9 mouse cellular contexts compared by ENCODE assay signal in the genomic region with DNA sequence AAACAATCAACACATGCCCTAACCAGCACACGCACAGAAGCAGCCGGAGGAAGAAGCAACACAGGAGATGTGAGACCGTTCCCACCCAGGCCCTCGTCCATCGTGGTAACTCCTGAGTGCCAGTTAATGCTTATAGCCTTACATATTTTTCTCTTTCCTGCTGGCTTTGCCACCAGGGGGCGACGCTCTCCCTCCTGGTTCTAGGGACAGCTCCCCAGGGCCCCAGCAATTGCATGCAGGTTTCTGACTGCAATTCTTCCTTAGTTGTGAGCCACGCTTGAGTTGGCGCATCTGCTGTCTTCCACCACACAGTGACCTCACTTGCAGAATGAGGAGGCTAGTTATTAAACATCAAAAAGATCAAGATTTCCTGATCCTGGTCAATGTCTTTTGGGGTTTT. TPM values are rescaled to one million over a fixed set of nuclear protein-coding genes. Genes with fewer than 3 reads are reported as not detected.
DNase-seq lines count a peak whose midpoint lies in the region; ATAC-seq and TF ChIP-seq lines count a peak whose summit lies in the region.
"Had no signal": no experiment of that assay in that cellular context is flagged by ENCODE, and none has a peak within 500 bp of the region (broad histone marks: within the 10 kb centered on the region; RNA-seq: fewer than 3 reads in every experiment).

No protein-coding gene starts in this region.

- 54% methylated on average over 9 of the region's 9 CpGs for WGBS in intestine, postnatal 0 days
- 53% methylated on average over 9 of the region's 9 CpGs for WGBS in intestine, embryonic 15.5 days
- WGBS in embryonic facial prominence, embryonic 10.5 days: 59% methylated on average over 9 of the region's 9 CpGs
- 36% methylated on average over 9 of the region's 9 CpGs for WGBS in liver, embryonic 13.5 days (ENCODE audit: insufficient replicate concordance)
- 51% methylated on average over 9 of the region's 9 CpGs for WGBS in hindbrain, embryonic 16.5 days

- H3K9ac ChIP-seq in intestine, postnatal 0 days (ENCODE audit: low read depth, low read length): no peak overlapping the region
- no peak overlapping the region for H3K9ac ChIP-seq in intestine, embryonic 15.5 days
- H3K9ac ChIP-seq in liver, embryonic 13.5 days: no peak overlapping the region
- H3K9ac ChIP-seq in hindbrain, embryonic 16.5 days (ENCODE audit: low read depth, low read length): no peak overlapping the region

- no peaks in the 10 kb centered on the region for H3K27me3 ChIP-seq in intestine, postnatal 0 days (replicated peaks; ENCODE audit: control insufficient read depth, insufficient read depth, low read length)
- H3K27me3 ChIP-seq in intestine, embryonic 15.5 days (replicated peaks): no peaks in the 10 kb centered on the region
- no peaks in the 10 kb centered on the region for H3K27me3 ChIP-seq in embryonic facial prominence, embryonic 10.5 days (replicated peaks; ENCODE audit: low read depth, poor library complexity, severe bottlenecking)
- no peaks in the 10 kb centered on the region for H3K27me3 ChIP-seq in liver, embryonic 13.5 days
- H3K27me3 ChIP-seq in hindbrain, embryonic 16.5 days (replicated peaks; ENCODE audit: control insufficient read depth, insufficient read depth, low read length): no peaks in the 10 kb centered on the region

- no peaks in the 10 kb centered on the region for H3K36me3 ChIP-seq in intestine, postnatal 0 days (ENCODE audit: control insufficient read depth, insufficient read depth)
- H3K36me3 ChIP-seq in intestine, embryonic 15.5 days: no peaks in the 10 kb centered on the region
- H3K36me3 ChIP-seq in embryonic facial prominence, embryonic 10.5 days (replicated peaks): no peaks in the 10 kb centered on the region
- H3K36me3 ChIP-seq in liver, embryonic 13.5 days: no peaks in the 10 kb centered on the region
- H3K36me3 ChIP-seq in hindbrain, embryonic 16.5 days (ENCODE audit: control insufficient read depth, insufficient read depth, low read length): no peaks in the 10 kb centered on the region

- peak; percentile 85 for DNase-seq in CD4-positive, CD25-positive, alpha-beta regulatory T cell, adult 2 months (ENCODE audit: low read depth, low spot score)
- DNase-seq in Muller cell, postnatal 12 days (ENCODE audit: inconsistent ontology term): peak; percentile 59
- DNase-seq in embryonic facial prominence, embryonic 10.5 days (ENCODE audit: low spot score): peak; percentile 65
- DNase-seq in liver, embryonic 13.5 days: peak; percentile 55
- peak; percentile 51 to 69 for DNase-seq in spleen, adult 18-20 months

- peak; percentile 87 for TF ChIP-seq CTCF in intestine, postnatal 0 days (IDR thresholded peaks at IDR 0.05; ENCODE audit: low read depth)

- 0 out of 2 replicates have a peak, but pooled peaks cover 7% of the 10 kb centered on the region for H3K9me3 ChIP-seq in intestine, postnatal 0 days (ENCODE audit: control insufficient read depth)
- H3K9me3 ChIP-seq in intestine, embryonic 15.5 days: no peaks in the 10 kb centered on the region
- H3K9me3 ChIP-seq in embryonic facial prominence, embryonic 10.5 days: peaks cover 12% of the 10 kb centered on the region
- H3K9me3 ChIP-seq in liver, embryonic 13.5 days (replicated peaks): peaks cover 3% of the 10 kb centered on the region
- H3K9me3 ChIP-seq in hindbrain, embryonic 16.5 days (ENCODE audit: control insufficient read depth, low read length): no peaks in the 10 kb centered on the region

- no peak overlapping the region for H3K4me3 ChIP-seq in intestine, postnatal 0 days (ENCODE audit: low read depth, low read length)
- no peak overlapping the region for H3K4me3 ChIP-seq in intestine, embryonic 15.5 days (replicated peaks)
- H3K4me3 ChIP-seq in embryonic facial prominence, embryonic 10.5 days: no peak overlapping the region
- no peak overlapping the region for H3K4me3 ChIP-seq in liver, embryonic 13.5 days (replicated peaks)
- no peak overlapping the region for H3K4me3 ChIP-seq in hindbrain, embryonic 16.5 days (ENCODE audit: low read length)
- H3K4me3 ChIP-seq: myocyte had no signal

- H3K27ac ChIP-seq in intestine, postnatal 0 days (ENCODE audit: low read depth, low read length): no peak overlapping the region
- H3K27ac ChIP-seq in intestine, embryonic 15.5 days: no peak overlapping the region
- no peak overlapping the region for H3K27ac ChIP-seq in embryonic facial prominence, embryonic 10.5 days (replicated peaks)
- no peak overlapping the region for H3K27ac ChIP-seq in liver, embryonic 13.5 days
- no peak overlapping the region for H3K27ac ChIP-seq in hindbrain, embryonic 16.5 days (ENCODE audit: low read depth, low read length)

- no peak overlapping the region for H3K4me2 ChIP-seq in intestine, postnatal 0 days (replicated peaks; ENCODE audit: low read depth)
- H3K4me2 ChIP-seq in intestine, embryonic 15.5 days (replicated peaks): no peak overlapping the region
- no peak overlapping the region for H3K4me2 ChIP-seq in liver, embryonic 13.5 days
- H3K4me2 ChIP-seq in hindbrain, embryonic 16.5 days (ENCODE audit: low read length): no peak overlapping the region

- no peak for ATAC-seq in intestine, postnatal 0 days
- ATAC-seq in intestine, embryonic 15.5 days: no peak
- no peak for ATAC-seq in liver, embryonic 13.5 days (ENCODE audit: low read depth)
- ATAC-seq in hindbrain, embryonic 16.5 days: no peak

- H3K4me1 ChIP-seq in intestine, postnatal 0 days (replicated peaks; ENCODE audit: control insufficient read depth, insufficient read depth, low read length): 0 out of 2 replicates have a peak, but pooled peaks cover 5% of the 10 kb centered on the region
- peaks cover 17% of the 10 kb centered on the region for H3K4me1 ChIP-seq in intestine, embryonic 15.5 days (replicated peaks)
- peaks cover 6% of the 10 kb centered on the region; the same call in 1 of the 2 replicates for H3K4me1 ChIP-seq in embryonic facial prominence, embryonic 10.5 days
- peaks cover 31% of the 10 kb centered on the region for H3K4me1 ChIP-seq in liver, embryonic 13.5 days (replicated peaks)
- peaks cover 8% of the 10 kb centered on the region; the same call in 1 of the 2 replicates for H3K4me1 ChIP-seq in hindbrain, embryonic 16.5 days (ENCODE audit: control insufficient read depth, insufficient read depth, low read depth, low read length)

RNA-seq across cellular contexts. Expression of a gene that starts 17.3 kb away (rescaled TPM):
- 185 and 190 TPM in 2 replicates for polyA plus RNA-seq in intestine, postnatal 0 days (2015; fragmentation: Nextera tagmentation; extraction: Ambion mirVana)
- 520 and 568 TPM in 2 replicates for polyA plus RNA-seq in intestine, embryonic 15.5 days (2015; fragmentation: Nextera tagmentation; extraction: Ambion mirVana)
- polyA plus RNA-seq in embryonic facial prominence, embryonic 10.5 days (2016; fragmentation: Nextera tagmentation; extraction: Ambion mirVana): 522 and 534 TPM in 2 replicates
- polyA plus RNA-seq in liver, embryonic 13.5 days (2015; fragmentation: Nextera tagmentation; extraction: Ambion mirVana): 137 and 146 TPM in 2 replicates
- polyA plus RNA-seq in hindbrain, embryonic 16.5 days (2015; fragmentation: Nextera tagmentation; extraction: Ambion mirVana): 215 and 225 TPM in 2 replicates

RNA-seq across cellular contexts. Expression of a gene that starts 54.1 kb away (rescaled TPM):
- polyA plus RNA-seq in intestine, postnatal 0 days (2015; fragmentation: Nextera tagmentation; extraction: Ambion mirVana): 23.1 and 25.1 TPM in 2 replicates
- polyA plus RNA-seq in intestine, embryonic 15.5 days (2015; fragmentation: Nextera tagmentation; extraction: Ambion mirVana): 16.8 and 16.9 TPM in 2 replicates
- polyA plus RNA-seq in embryonic facial prominence, embryonic 10.5 days (2016; fragmentation: Nextera tagmentation; extraction: Ambion mirVana): 11.4 and 11.9 TPM in 2 replicates
- 13.1 and 14.1 TPM in 2 replicates for polyA plus RNA-seq in liver, embryonic 13.5 days (2015; fragmentation: Nextera tagmentation; extraction: Ambion mirVana)
- polyA plus RNA-seq in hindbrain, embryonic 16.5 days (2015; fragmentation: Nextera tagmentation; extraction: Ambion mirVana): 21.1 and 24.3 TPM in 2 replicates
